Mouse (Mus musculus) liver, embryonic 15.5 days (tissue): ENCODE data around the gene Zic5. TPM values are rescaled to one million over a fixed set of nuclear protein-coding genes. Genes with fewer than 3 reads are reported as not detected.

Experiments
- ATAC-seq: fragments of 200-750 bp; cut with Nextera tagmentation; 2 replicates; pipeline ENCODE4 v1.8.0; 2017; ENCODE audit warnings: moderate number of reproducible peaks, mild to moderate bottlenecking, moderate library complexity; ENCODE audit not compliant: insufficient read depth
- H3K27ac ChIP-seq: fragments of 300-500 bp; sonication (generic); replicated peaks from 2 replicates; pipeline ENCODE4 v1.5.1; 2015; ENCODE audit warnings: mild to moderate bottlenecking, inconsistent platforms
- H3K27me3 ChIP-seq: fragments of 300-500 bp; sonication (generic); 2 replicates; pipeline ENCODE4 v1.6.1; 2015; ENCODE audit warnings: mild to moderate bottlenecking, inconsistent platforms
- H3K36me3 ChIP-seq: fragments of 300-500 bp; sonication (generic); replicated peaks from 2 replicates; pipeline ENCODE4 v1.6.1; 2015; ENCODE audit warnings: moderate library complexity, mild to moderate bottlenecking, inconsistent platforms
- H3K4me1 ChIP-seq: fragments of 300-500 bp; sonication (generic); replicated peaks from 2 replicates; pipeline ENCODE4 v1.6.1; 2015; ENCODE audit warnings: inconsistent platforms
- H3K4me2 ChIP-seq: fragments of 300-500 bp; sonication (generic); 2 replicates; pipeline ENCODE4 v1.6.1; 2015; ENCODE audit warnings: moderate library complexity, mild to moderate bottlenecking, inconsistent platforms
- H3K4me3 ChIP-seq: fragments of 300-500 bp; sonication (generic); replicated peaks from 2 replicates; pipeline ENCODE4 v1.5.1; 2015; ENCODE audit warnings: mild to moderate bottlenecking, inconsistent platforms
- H3K9ac ChIP-seq: fragments of 300-500 bp; sonication (generic); 2 replicates; pipeline ENCODE4 v1.6.1; 2015; ENCODE audit warnings: moderate library complexity, mild to moderate bottlenecking, inconsistent platforms
- H3K9me3 ChIP-seq: fragments of 300-500 bp; sonication (generic); replicated peaks from 2 replicates; pipeline ENCODE4 v1.6.1; 2016; ENCODE audit warnings: inconsistent platforms
- WGBS: fragments of 180-500 bp; shearing (Covaris S2); methylation state at CpG from one replicate; pipeline ENCODE4 v1.1.7; 2015; ENCODE audit warnings: mixed read lengths; ENCODE audit not compliant: insufficient replicate concordance; 5-methylcytosine and 5-hydroxymethylcytosine counted together
- polyA plus RNA-seq: library from polyadenylated mRNA; unstranded; fragments of >200 nt; fragmentation: Nextera tagmentation; extraction: Ambion mirVana; gene quantifications from 2 replicates; pipeline ENCODE4 v1.2.1, GENCODE M21; 2015

Gene Zic5
- polyA plus RNA-seq = not detected in 2 replicates

GRCm38 (mm10) chr14:122464763-122465741 lies at the start of gene Zic5:
Gene Zic5 (minus strand): TSS chr14:122465677.
- H3K27ac ChIP-seq = no peak within 1 kb of the TSS
- H3K4me1 ChIP-seq = peaks cover 14% of the 10 kb centered on the region
- peak within 1 kb of the TSS; percentile 74 for H3K4me2 ChIP-seq
- H3K27me3 ChIP-seq = peaks cover 95% of the 10 kb centered on the region
- no peak within 1 kb of the TSS for H3K9ac ChIP-seq
- H3K9me3 ChIP-seq = no peaks in the 10 kb centered on the region
- H3K4me3 ChIP-seq = peak within 1 kb of the TSS; percentile 49
- ATAC-seq = no peak; the same call in 1 of the 2 replicates
- WGBS = 2% methylated on average over 62 of the region's 62 CpGs
- no peaks in the 10 kb centered on the region for H3K36me3 ChIP-seq

GRCm38 (mm10) chr14:122513511-122514036 lies 48.1 kb upstream of the Zic5 start:
- Histone ChIP-seq H3K9me3 (no peaks in the 10 kb centered on the region), H3K27ac (no peak overlapping the region), H3K27me3 (no peaks in the 10 kb centered on the region), H3K36me3 (no peaks in the 10 kb centered on the region), H3K4me1 (no peaks in the 10 kb centered on the region), H3K9ac (no peak overlapping the region), H3K4me2 (no peak overlapping the region), H3K4me3 (no peak overlapping the region)
- 23% methylated on average over 1 of the region's 1 CpGs for WGBS
- no peak for ATAC-seq

GRCm38 (mm10) chr14:122511519-122511918 lies 46.0 kb upstream of the Zic5 start:
- H3K4me1 ChIP-seq = no peaks in the 10 kb centered on the region
- H3K36me3 ChIP-seq = no peaks in the 10 kb centered on the region
- WGBS = 40% methylated on average over 3 of the region's 3 CpGs
- peak; percentile 78 for ATAC-seq
- H3K27ac ChIP-seq = no peak overlapping the region
- H3K4me3 ChIP-seq = no peak overlapping the region
- H3K9ac ChIP-seq = no peak overlapping the region
- no peak overlapping the region for H3K4me2 ChIP-seq
- no peaks in the 10 kb centered on the region for H3K9me3 ChIP-seq
- no peaks in the 10 kb centered on the region for H3K27me3 ChIP-seq

- 12% methylated on average over 2 of the region's 2 CpGs for WGBS
- Histone ChIP-seq H3K9ac (no peak overlapping the region), H3K27me3 (no peaks in the 10 kb centered on the region), H3K36me3 (no peaks in the 10 kb centered on the region), H3K4me3 (no peak overlapping the region), H3K4me1 (no peaks in the 10 kb centered on the region), H3K27ac (no peak overlapping the region), H3K4me2 (no peak overlapping the region), H3K9me3 (no peaks in the 10 kb centered on the region)
- no peak for ATAC-seq
Measured at GRCm38 (mm10) chr14:122509058-122509457, 43.6 kb upstream of the Zic5 start.

- no peak overlapping the region for H3K27ac ChIP-seq
- H3K9ac ChIP-seq = no peak overlapping the region
- ATAC-seq = no peak
- 64% methylated on average over 1 of the region's 1 CpGs for WGBS
- H3K4me2 ChIP-seq = no peak overlapping the region
- H3K27me3 ChIP-seq = peaks cover 71% of the 10 kb centered on the region
- no peak overlapping the region for H3K4me3 ChIP-seq
- H3K36me3 ChIP-seq = no peaks in the 10 kb centered on the region
- no peaks in the 10 kb centered on the region for H3K9me3 ChIP-seq
- H3K4me1 ChIP-seq = 0 out of 2 replicates have a peak, but pooled peaks cover 4% of the 10 kb centered on the region
Measured at GRCm38 (mm10) chr14:122492015-122492414, 26.5 kb upstream of the Zic5 start.

GRCm38 (mm10) chr14:122491521-122491920 lies 26.0 kb upstream of the Zic5 start:
- H3K27ac ChIP-seq = no peak overlapping the region
- 46% methylated on average over 6 of the region's 6 CpGs for WGBS
- no peak overlapping the region for H3K4me3 ChIP-seq
- ATAC-seq = no peak
- peaks cover 74% of the 10 kb centered on the region for H3K27me3 ChIP-seq
- no peaks in the 10 kb centered on the region for H3K36me3 ChIP-seq
- no peak overlapping the region for H3K9ac ChIP-seq
- H3K4me1 ChIP-seq = 0 out of 2 replicates have a peak, but pooled peaks cover 4% of the 10 kb centered on the region
- H3K9me3 ChIP-seq = no peaks in the 10 kb centered on the region
- no peak overlapping the region for H3K4me2 ChIP-seq

GRCm38 (mm10) chr14:122490441-122491328 lies 25.2 kb upstream of the Zic5 start, which contains the start of gene Gm10837:
Gene Gm10837 (plus strand): TSS chr14:122490586.
- H3K9me3 ChIP-seq = no peaks in the 10 kb centered on the region
- WGBS = 3% methylated on average over 51 of the region's 51 CpGs
- H3K36me3 ChIP-seq = no peaks in the 10 kb centered on the region
- H3K4me2 ChIP-seq = peak within 1 kb of the TSS; percentile 32
- no peak within 1 kb of the TSS for H3K9ac ChIP-seq
- 0 out of 2 replicates have a peak, but pooled peaks cover 4% of the 10 kb centered on the region for H3K4me1 ChIP-seq
- H3K27me3 ChIP-seq = peaks cover 83% of the 10 kb centered on the region
- peak within 1 kb of the TSS; percentile 22; the same call in 1 of the 2 replicates for H3K4me3 ChIP-seq
- H3K27ac ChIP-seq = no peak within 1 kb of the TSS
- ATAC-seq = no peak

- H3K4me1 ChIP-seq = 0 out of 2 replicates have a peak, but pooled peaks cover 4% of the 10 kb centered on the region
- H3K9me3 ChIP-seq = no peaks in the 10 kb centered on the region
- no peak for ATAC-seq
- 6% methylated on average over 12 of the region's 12 CpGs for WGBS
- H3K4me3 ChIP-seq = no peak overlapping the region
- no peaks in the 10 kb centered on the region for H3K36me3 ChIP-seq
- H3K27ac ChIP-seq = no peak overlapping the region
- no peak overlapping the region for H3K9ac ChIP-seq
- no peak overlapping the region for H3K4me2 ChIP-seq
- H3K27me3 ChIP-seq = peaks cover 85% of the 10 kb centered on the region
Measured at GRCm38 (mm10) chr14:122489686-122490414, 24.4 kb upstream of the Zic5 start.

- Histone ChIP-seq H3K27ac (no peak overlapping the region), H3K9ac (no peak overlapping the region), H3K9me3 (no peaks in the 10 kb centered on the region), H3K36me3 (no peaks in the 10 kb centered on the region), H3K4me3 (no peak overlapping the region), H3K4me1 (0 out of 2 replicates have a peak, but pooled peaks cover 4% of the 10 kb centered on the region), H3K4me2 (no peak overlapping the region), H3K27me3 (peaks cover 86% of the 10 kb centered on the region)
- no peak for ATAC-seq
- WGBS = 1% methylated on average over 5 of the region's 5 CpGs
Measured at GRCm38 (mm10) chr14:122489041-122489440, 23.6 kb upstream of the Zic5 start.

GRCm38 (mm10) chr14:122487366-122487765 lies 21.9 kb upstream of the Zic5 start:
- Histone ChIP-seq H3K4me2 (no peak overlapping the region), H3K36me3 (no peaks in the 10 kb centered on the region), H3K9ac (no peak overlapping the region), H3K4me3 (no peak overlapping the region), H3K9me3 (no peaks in the 10 kb centered on the region), H3K27ac (no peak overlapping the region), H3K27me3 (peaks cover 87% of the 10 kb centered on the region), H3K4me1 (0 out of 2 replicates have a peak, but pooled peaks cover 4% of the 10 kb centered on the region)
- ATAC-seq = no peak
- WGBS = 3% methylated on average over 5 of the region's 5 CpGs
